Mouse (Mus musculus) intestine, postnatal 0 days (tissue): ENCODE measurements around the gene Gpr143. TPM values are rescaled to one million over a fixed set of nuclear protein-coding genes. Genes with fewer than 3 reads are reported as not detected.
"Not testable (repeated sequence)": the region's sequence is repeated elsewhere in the genome, so short reads cannot be mapped to it uniquely, and the experiment has no call there.

Source experiments
- ATAC-seq: fragments of 200-750 bp; cut with Nextera tagmentation; 2 replicates; pipeline ENCODE4 v1.8.0; 2017; ENCODE audit warnings: mild to moderate bottlenecking, moderate TSS enrichment, moderate library complexity
- H3K27ac ChIP-seq: fragments of 300-500 bp; sonication (generic); 2 replicates; pipeline ENCODE4 v1.5.1; 2014; ENCODE audit warnings: mild to moderate bottlenecking, low read depth, low read length, moderate library complexity
- H3K27me3 ChIP-seq: fragments of 300-500 bp; sonication (generic); replicated peaks from 2 replicates; pipeline ENCODE4 v1.6.1; 2014; ENCODE audit warnings: low read length, mixed read lengths; ENCODE audit not compliant: control insufficient read depth, insufficient read depth
- H3K36me3 ChIP-seq: fragments of 300-500 bp; sonication (generic); 2 replicates; pipeline ENCODE4 v1.6.1; 2014; ENCODE audit warnings: mild to moderate bottlenecking, moderate library complexity; ENCODE audit not compliant: control insufficient read depth, insufficient read depth
- H3K4me1 ChIP-seq: fragments of 300-500 bp; sonication (generic); replicated peaks from 2 replicates; pipeline ENCODE4 v1.6.1; 2014; ENCODE audit warnings: antibody characterized with exemption, low read length, mixed read lengths; ENCODE audit not compliant: control insufficient read depth, insufficient read depth
- H3K4me2 ChIP-seq: fragments of 300-500 bp; sonication (generic); replicated peaks from 2 replicates; pipeline ENCODE4 v1.6.1; 2014; ENCODE audit warnings: low read depth, mild to moderate bottlenecking, moderate library complexity
- H3K4me3 ChIP-seq: fragments of 300-500 bp; sonication (generic); 2 replicates; pipeline ENCODE4 v1.5.1; 2014; ENCODE audit warnings: low read depth, low read length
- H3K9ac ChIP-seq: fragments of 300-500 bp; sonication (generic); 2 replicates; pipeline ENCODE4 v1.6.1; 2014; ENCODE audit warnings: mild to moderate bottlenecking, low read depth, low read length
- H3K9me3 ChIP-seq: fragments of 300-500 bp; sonication (generic); 2 replicates; pipeline ENCODE4 v1.6.1; 2016; ENCODE audit warnings: mixed run types; ENCODE audit not compliant: control insufficient read depth
- CTCF ChIP-seq: sonication (generic); IDR thresholded peaks from 2 replicates; pipeline ENCODE4 v1.5.1; 2016; ENCODE audit warnings: low read depth, mild to moderate bottlenecking, control low read depth, antibody characterized with exemption, moderate library complexity
- WGBS: fragments of 180-500 bp; shearing (Covaris S2); extraction: QIAGEN DNeasy Blood & Tissue Kit; methylation state at CpG from one replicate; pipeline ENCODE4 v1.1.7; 2014; 5-methylcytosine and 5-hydroxymethylcytosine counted together
- polyA plus RNA-seq: library from polyadenylated mRNA; unstranded; fragments of >200 nt; fragmentation: Nextera tagmentation; extraction: Ambion mirVana; gene quantifications from 2 replicates; pipeline ENCODE4 v1.2.1, GENCODE M21; 2015

Gene Gpr143
- polyA plus RNA-seq, 1 experiment from 2014 or later: not detected

GRCm38 (mm10) chrX:152769600-152770157 lies 12.0 kb upstream of the Gpr143 start:
- Histone ChIP-seq H3K9ac (peak overlapping the region; percentile 66), H3K27me3 (no peaks in the 10 kb centered on the region), H3K27ac (peak overlapping the region; percentile 80), H3K4me2 (peak overlapping the region; percentile 62), H3K36me3 (no peaks in the 10 kb centered on the region), H3K9me3 (no peaks in the 10 kb centered on the region), H3K4me1 (no peaks in the 10 kb centered on the region), H3K4me3 (peak overlapping the region; percentile 65)
- 15% methylated on average over 40 of the region's 48 CpGs for WGBS
- peak; percentile 14; the same call in 1 of the 2 replicates for TF ChIP-seq CTCF
- peak; percentile 87 for ATAC-seq

GRCm38 (mm10) chrX:152788129-152788528 lies 6.4 kb downstream of the Gpr143 start:
- H3K9me3 ChIP-seq: no peaks in the 10 kb centered on the region
- 0 out of 2 replicates have a peak, but pooled peaks cover 5% of the 10 kb centered on the region for H3K27me3 ChIP-seq
- H3K27ac ChIP-seq: no peak overlapping the region
- no peaks in the 10 kb centered on the region for H3K36me3 ChIP-seq
- TF ChIP-seq CTCF: no peak
- no peak for ATAC-seq
- H3K9ac ChIP-seq: no peak overlapping the region
- no peaks in the 10 kb centered on the region for H3K4me1 ChIP-seq
- 70% methylated on average over 1 of the region's 1 CpGs for WGBS
- H3K4me2 ChIP-seq: no peak overlapping the region
- no peak overlapping the region for H3K4me3 ChIP-seq

GRCm38 (mm10) chrX:152788611-152789010 lies 6.9 kb downstream of the Gpr143 start:
- 75% methylated on average over 2 of the region's 2 CpGs for WGBS
- TF ChIP-seq CTCF: no peak
- Histone ChIP-seq H3K27me3 (0 out of 2 replicates have a peak, but pooled peaks cover 4% of the 10 kb centered on the region), H3K4me3 (no peak overlapping the region), H3K9ac (no peak overlapping the region), H3K4me1 (no peaks in the 10 kb centered on the region), H3K9me3 (no peaks in the 10 kb centered on the region), H3K36me3 (no peaks in the 10 kb centered on the region), H3K4me2 (no peak overlapping the region), H3K27ac (no peak overlapping the region)
- no peak for ATAC-seq

- Histone ChIP-seq H3K9me3 (no peaks in the 10 kb centered on the region), H3K9ac (no peak overlapping the region), H3K27me3 (no peaks in the 10 kb centered on the region), H3K27ac (no peak overlapping the region), H3K36me3 (no peaks in the 10 kb centered on the region), H3K4me2 (no peak overlapping the region), H3K4me3 (no peak overlapping the region), H3K4me1 (no peaks in the 10 kb centered on the region)
- ATAC-seq: no peak
- no peak for TF ChIP-seq CTCF
Observed at GRCm38 (mm10) chrX:152805317-152805716, 23.6 kb downstream of the Gpr143 start.

GRCm38 (mm10) chrX:152813339-152813738 lies 31.6 kb downstream of the Gpr143 start:
- H3K4me3 ChIP-seq: no peak overlapping the region
- TF ChIP-seq CTCF: no peak
- no peak for ATAC-seq
- no peak overlapping the region for H3K27ac ChIP-seq
- H3K4me1 ChIP-seq: no peaks in the 10 kb centered on the region
- H3K9ac ChIP-seq: no peak overlapping the region
- H3K36me3 ChIP-seq: no peaks in the 10 kb centered on the region
- H3K27me3 ChIP-seq: no peaks in the 10 kb centered on the region
- WGBS: 72% methylated on average over 3 of the region's 3 CpGs
- H3K9me3 ChIP-seq: no peaks in the 10 kb centered on the region
- H3K4me2 ChIP-seq: no peak overlapping the region

- no peak overlapping the region for H3K9ac ChIP-seq
- no peak overlapping the region for H3K27ac ChIP-seq
- H3K4me1 ChIP-seq: no peaks in the 10 kb centered on the region
- H3K9me3 ChIP-seq: no peaks in the 10 kb centered on the region
- H3K4me2 ChIP-seq: no peak overlapping the region
- no peak overlapping the region for H3K4me3 ChIP-seq
- peak; percentile 73 for TF ChIP-seq CTCF
- H3K36me3 ChIP-seq: no peaks in the 10 kb centered on the region
- no peaks in the 10 kb centered on the region for H3K27me3 ChIP-seq
- no peak for ATAC-seq
Observed at GRCm38 (mm10) chrX:152818996-152819395, 37.3 kb downstream of the Gpr143 start.

GRCm38 (mm10) chrX:152831003-152831550 lies 49.4 kb downstream of the Gpr143 start:
- H3K9me3 ChIP-seq, H3K4me2 ChIP-seq, H3K4me3 ChIP-seq, H3K36me3 ChIP-seq, H3K27ac ChIP-seq, H3K4me1 ChIP-seq, ATAC-seq, H3K9ac ChIP-seq, H3K27me3 ChIP-seq: not testable (repeated sequence)
- no CpG with 5 or more reads among the region's 1 CpGs for WGBS
